Mouse (Mus musculus) kidney, embryonic 15.5 days (tissue): Measurements from ENCODE around the gene Nfam1. TPM values are rescaled to one million over a fixed set of nuclear protein-coding genes. Genes with fewer than 3 reads are reported as not detected.

Experiments
- ATAC-seq: fragments of 200-750 bp; cut with Nextera tagmentation; replicated peaks from 2 replicates; pipeline ENCODE4 v1.8.0; 2017; ENCODE audit warnings: moderate TSS enrichment; ENCODE audit not compliant: low FRiP score
- H3K27ac ChIP-seq: fragments of 300-500 bp; sonication (generic); 2 replicates; pipeline ENCODE4 v1.5.1; 2015; ENCODE audit warnings: mild to moderate bottlenecking, inconsistent platforms
- H3K27me3 ChIP-seq: fragments of 300-500 bp; sonication (generic); 2 replicates; pipeline ENCODE4 v1.6.1; 2015; ENCODE audit warnings: inconsistent platforms
- H3K36me3 ChIP-seq: fragments of 300-500 bp; sonication (generic); 2 replicates; pipeline ENCODE4 v1.6.1; 2015; ENCODE audit warnings: inconsistent platforms
- H3K4me1 ChIP-seq: fragments of 300-500 bp; sonication (generic); 2 replicates; pipeline ENCODE4 v1.6.1; 2015; ENCODE audit warnings: inconsistent platforms
- H3K4me2 ChIP-seq: fragments of 300-500 bp; sonication (generic); 2 replicates; pipeline ENCODE4 v1.6.1; 2015; ENCODE audit warnings: moderate library complexity, mild to moderate bottlenecking, inconsistent platforms
- H3K4me3 ChIP-seq: fragments of 300-500 bp; sonication (generic); replicated peaks from 2 replicates; pipeline ENCODE4 v1.5.1; 2015; ENCODE audit warnings: mild to moderate bottlenecking, inconsistent platforms
- H3K9ac ChIP-seq: fragments of 300-500 bp; sonication (generic); 2 replicates; pipeline ENCODE4 v1.6.1; 2015; ENCODE audit warnings: mild to moderate bottlenecking, inconsistent platforms
- H3K9me3 ChIP-seq: fragments of 300-500 bp; sonication (generic); replicated peaks from 2 replicates; pipeline ENCODE4 v1.6.1; 2016; ENCODE audit warnings: inconsistent platforms
- WGBS: fragments of 180-500 bp; shearing (Covaris S2); methylation state at CpG from one replicate; pipeline ENCODE4 v1.1.7; 2015; ENCODE audit warnings: mixed read lengths; 5-methylcytosine and 5-hydroxymethylcytosine counted together
- polyA plus RNA-seq: library from polyadenylated mRNA; unstranded; fragments of >200 nt; fragmentation: Nextera tagmentation; extraction: Ambion mirVana; gene quantifications from 2 replicates; pipeline ENCODE4 v1.2.1, GENCODE M21; 2015

Nfam1 gene
- polyA plus RNA-seq, 1 experiment from 2014 or later: 3.0 TPM

DNA sequence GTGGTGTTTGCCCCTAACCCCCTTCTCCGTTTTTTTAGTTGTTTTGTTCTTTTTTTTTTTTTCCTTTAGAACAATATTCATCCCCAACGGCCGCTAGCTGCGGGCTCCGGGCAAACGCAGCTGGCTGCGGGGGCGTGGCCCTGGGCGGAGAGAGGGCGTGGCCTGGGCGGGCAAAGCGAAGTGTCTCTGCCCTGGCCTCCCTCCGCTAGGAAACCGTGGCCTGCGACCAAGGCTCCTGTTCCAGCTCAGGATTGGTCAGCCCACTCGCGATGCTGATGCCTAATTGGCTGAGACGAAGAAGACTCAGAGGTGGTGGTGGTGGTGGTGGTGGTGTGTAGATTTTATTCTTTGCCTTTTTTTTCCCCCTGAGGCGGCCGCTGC lies 45.4 kb downstream of the Nfam1 start, which contains the start of gene Tcf20:
Tcf20 (minus strand) TSS at position 141 of the 381 bp plus-strand sequence.
- peaks cover 68% of the 10 kb centered on the region for H3K27me3 ChIP-seq
- peaks cover 73% of the 10 kb centered on the region for H3K4me1 ChIP-seq
- peak within 1 kb of the TSS; percentile 44 for H3K9ac ChIP-seq
- peak within 1 kb of the TSS; percentile 67 for H3K27ac ChIP-seq
- no peaks in the 10 kb centered on the region for H3K9me3 ChIP-seq
- no peaks in the 10 kb centered on the region for H3K36me3 ChIP-seq
- peak within 1 kb of the TSS; percentile 86 for H3K4me2 ChIP-seq
- H3K4me3 ChIP-seq: peak within 1 kb of the TSS; percentile 51
- 1% methylated on average over 20 of the region's 20 CpGs for WGBS
- peak; percentile 76 for ATAC-seq

DNA sequence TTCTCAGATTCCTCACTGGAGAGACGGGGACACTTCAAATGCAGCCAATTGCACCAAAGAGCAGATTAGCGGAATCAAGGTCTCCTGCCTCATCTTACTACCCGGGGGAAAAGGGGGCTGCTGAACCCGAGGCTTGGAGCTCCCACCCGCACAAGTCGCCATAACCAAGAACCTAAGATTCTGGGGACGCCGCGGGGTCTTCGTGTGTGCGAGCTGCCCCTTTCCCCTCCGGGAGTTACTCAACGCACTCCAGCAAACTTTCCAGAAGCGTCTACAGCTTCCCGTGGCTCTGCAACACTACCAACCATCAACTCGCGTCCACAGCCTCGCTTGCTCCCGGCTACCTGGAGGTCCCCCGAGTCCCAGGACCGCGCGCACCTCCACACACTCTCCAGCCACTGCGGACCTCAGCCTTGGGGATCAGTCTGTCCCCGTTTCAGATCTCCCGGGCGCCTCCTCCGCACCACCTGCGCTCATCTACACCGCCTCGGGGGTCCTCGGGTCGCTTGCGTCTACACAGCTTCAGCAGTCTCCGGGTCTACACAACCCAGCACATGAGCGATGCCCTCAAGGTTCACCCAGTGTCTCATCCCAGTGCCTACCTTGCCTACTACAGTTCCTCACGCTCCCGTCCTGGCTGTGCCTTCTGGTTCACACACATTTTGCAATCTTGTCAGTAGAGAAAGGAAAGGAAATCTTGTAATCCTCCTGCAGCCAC lies 45.9 kb downstream of the Nfam1 start:
- peak overlapping the region; percentile 86 for H3K4me2 ChIP-seq
- WGBS: under 1% methylated on average over 38 of the region's 38 CpGs
- H3K9ac ChIP-seq: peak overlapping the region; percentile 44
- H3K36me3 ChIP-seq: no peaks in the 10 kb centered on the region
- H3K4me3 ChIP-seq: peak overlapping the region; percentile 51
- no peak for ATAC-seq
- H3K27me3 ChIP-seq: peaks cover 65% of the 10 kb centered on the region
- no peak overlapping the region for H3K27ac ChIP-seq
- peaks cover 78% of the 10 kb centered on the region for H3K4me1 ChIP-seq
- H3K9me3 ChIP-seq: no peaks in the 10 kb centered on the region

DNA sequence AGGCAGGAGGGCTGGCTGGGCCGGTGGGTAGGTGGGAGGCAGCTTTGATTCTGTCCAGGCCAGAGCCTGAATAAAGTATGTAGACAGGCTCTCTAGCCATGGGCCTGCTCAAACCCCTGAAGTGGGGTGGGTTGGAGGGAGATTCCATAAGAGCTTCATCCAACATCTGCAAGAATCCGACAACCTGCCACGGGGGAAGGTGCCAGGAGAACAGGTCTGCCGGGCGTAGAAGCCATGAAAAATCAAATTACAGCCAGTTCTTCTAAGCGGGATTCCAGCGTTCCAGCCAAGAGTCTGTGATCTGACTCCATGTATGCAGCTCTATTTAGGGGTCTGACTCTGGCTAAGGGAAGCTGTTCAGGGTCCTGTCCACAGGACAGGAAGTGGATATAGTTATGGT lies 48.5 kb downstream of the Nfam1 start:
- Histone ChIP-seq H3K27me3 (peaks cover 58% of the 10 kb centered on the region), H3K36me3 (no peaks in the 10 kb centered on the region), H3K9ac (no peak overlapping the region), H3K9me3 (no peaks in the 10 kb centered on the region), H3K4me3 (no peak overlapping the region), H3K4me2 (no peak overlapping the region), H3K27ac (peak overlapping the region; percentile 33), H3K4me1 (peaks cover 82% of the 10 kb centered on the region)
- WGBS: 52% methylated on average over 7 of the region's 7 CpGs
- ATAC-seq: no peak

DNA sequence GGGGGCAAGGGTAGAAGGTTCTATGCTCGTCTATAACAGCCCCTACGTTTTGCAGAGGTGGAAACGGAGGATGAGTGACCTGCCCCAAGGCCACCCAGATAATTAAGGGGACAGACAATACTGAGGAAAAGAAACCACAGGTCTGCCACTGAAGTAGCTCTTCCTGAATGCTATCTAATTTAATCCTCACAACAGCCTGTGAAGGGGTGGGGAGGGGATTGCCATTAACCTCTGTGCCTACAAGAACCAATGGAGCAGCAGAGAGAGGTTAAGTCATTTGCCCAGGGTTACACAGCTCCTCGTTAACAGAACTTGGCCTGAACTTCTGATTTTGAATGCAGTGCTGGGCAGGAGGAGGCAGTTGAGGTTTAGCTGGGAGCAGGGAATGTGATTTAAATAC lies 49.0 kb downstream of the Nfam1 start:
- peak overlapping the region; percentile 33 for H3K27ac ChIP-seq
- WGBS: 18% methylated on average over 4 of the region's 4 CpGs
- peaks cover 55% of the 10 kb centered on the region for H3K27me3 ChIP-seq
- no peaks in the 10 kb centered on the region for H3K9me3 ChIP-seq
- no peak overlapping the region for H3K9ac ChIP-seq
- no peak overlapping the region for H3K4me3 ChIP-seq
- peaks cover 78% of the 10 kb centered on the region for H3K4me1 ChIP-seq
- peak overlapping the region; percentile 44; the same call in 1 of the 2 replicates for H3K4me2 ChIP-seq
- H3K36me3 ChIP-seq: no peaks in the 10 kb centered on the region
- no peak for ATAC-seq

DNA sequence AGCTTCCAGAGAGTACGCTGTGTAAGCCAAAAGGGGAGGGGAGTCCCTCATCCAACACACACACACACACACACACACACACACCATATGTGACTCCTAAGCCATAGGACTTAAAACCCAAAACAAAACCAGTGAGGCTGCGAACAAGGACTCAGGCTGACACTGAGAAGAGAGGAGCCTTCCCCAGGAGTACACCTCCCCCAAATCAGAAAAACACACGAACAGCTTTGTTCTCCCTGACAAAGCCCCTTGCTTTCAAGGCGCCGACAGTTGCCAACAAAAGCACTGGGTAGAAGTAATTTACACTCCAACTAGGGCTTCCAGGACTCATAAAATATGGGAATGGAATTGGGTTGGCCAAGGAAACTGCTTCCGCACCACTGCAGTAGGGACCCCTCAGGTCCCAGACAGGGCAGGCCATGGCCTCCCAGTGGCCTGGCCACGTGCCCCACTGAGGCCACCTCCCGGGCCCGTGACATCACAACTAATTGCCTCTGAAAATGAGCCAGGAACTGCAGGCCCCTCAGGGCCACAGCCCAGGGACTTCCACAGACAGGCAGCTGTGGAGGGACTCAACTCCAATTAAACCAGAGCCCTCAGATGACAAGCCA lies 49.6 kb downstream of the Nfam1 start:
- Histone ChIP-seq H3K27ac (peak overlapping the region; percentile 33), H3K27me3 (peaks cover 51% of the 10 kb centered on the region), H3K4me1 (peaks cover 78% of the 10 kb centered on the region), H3K9me3 (no peaks in the 10 kb centered on the region), H3K36me3 (no peaks in the 10 kb centered on the region), H3K9ac (no peak overlapping the region), H3K4me3 (no peak overlapping the region), H3K4me2 (peak overlapping the region; percentile 44)
- ATAC-seq: peak; percentile 69
- 6% methylated on average over 9 of the region's 9 CpGs for WGBS

DNA sequence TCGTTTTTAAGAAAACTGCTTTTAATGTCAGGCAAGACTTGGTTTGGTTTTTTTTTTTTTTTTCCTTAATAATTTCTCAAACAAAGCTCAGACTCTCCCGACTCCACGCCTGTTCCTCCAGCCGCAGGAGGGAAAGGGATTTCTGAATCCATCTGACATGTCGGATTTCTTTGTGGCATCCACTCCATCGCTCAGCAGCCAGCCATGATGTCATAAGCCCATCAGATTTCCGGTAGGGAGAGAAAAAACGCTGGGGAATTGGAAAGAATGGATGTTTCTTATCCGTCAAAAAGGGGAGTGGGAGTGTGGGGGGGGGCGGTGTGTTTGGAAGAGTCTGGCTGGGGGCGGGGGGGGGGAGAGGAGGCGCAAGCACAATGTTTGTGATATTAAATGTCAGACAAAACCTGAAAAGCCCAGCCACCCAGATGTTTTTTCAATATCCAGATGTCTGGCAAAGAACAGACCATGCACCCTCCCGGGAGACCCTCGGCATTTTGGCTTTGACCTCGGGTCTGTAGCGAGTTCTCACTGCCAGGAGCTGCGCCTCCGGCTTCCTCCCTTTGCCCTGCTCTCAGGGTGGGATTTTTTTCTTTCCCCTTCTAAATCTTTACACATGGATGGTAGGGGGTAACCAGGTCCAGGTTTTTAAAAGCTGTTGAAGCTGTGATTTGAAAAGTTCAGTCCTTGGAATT lies 50.2 kb downstream of the Nfam1 start:
- H3K4me1 ChIP-seq: peaks cover 74% of the 10 kb centered on the region
- peak overlapping the region; percentile 44 for H3K4me2 ChIP-seq
- H3K27ac ChIP-seq: peak overlapping the region; percentile 33
- no peak overlapping the region for H3K9ac ChIP-seq
- peaks cover 48% of the 10 kb centered on the region for H3K27me3 ChIP-seq
- no peaks in the 10 kb centered on the region for H3K36me3 ChIP-seq
- no peak; the same call in 1 of the 2 replicates for ATAC-seq
- 10% methylated on average over 18 of the region's 18 CpGs for WGBS
- no peaks in the 10 kb centered on the region for H3K9me3 ChIP-seq
- no peak overlapping the region for H3K4me3 ChIP-seq

DNA sequence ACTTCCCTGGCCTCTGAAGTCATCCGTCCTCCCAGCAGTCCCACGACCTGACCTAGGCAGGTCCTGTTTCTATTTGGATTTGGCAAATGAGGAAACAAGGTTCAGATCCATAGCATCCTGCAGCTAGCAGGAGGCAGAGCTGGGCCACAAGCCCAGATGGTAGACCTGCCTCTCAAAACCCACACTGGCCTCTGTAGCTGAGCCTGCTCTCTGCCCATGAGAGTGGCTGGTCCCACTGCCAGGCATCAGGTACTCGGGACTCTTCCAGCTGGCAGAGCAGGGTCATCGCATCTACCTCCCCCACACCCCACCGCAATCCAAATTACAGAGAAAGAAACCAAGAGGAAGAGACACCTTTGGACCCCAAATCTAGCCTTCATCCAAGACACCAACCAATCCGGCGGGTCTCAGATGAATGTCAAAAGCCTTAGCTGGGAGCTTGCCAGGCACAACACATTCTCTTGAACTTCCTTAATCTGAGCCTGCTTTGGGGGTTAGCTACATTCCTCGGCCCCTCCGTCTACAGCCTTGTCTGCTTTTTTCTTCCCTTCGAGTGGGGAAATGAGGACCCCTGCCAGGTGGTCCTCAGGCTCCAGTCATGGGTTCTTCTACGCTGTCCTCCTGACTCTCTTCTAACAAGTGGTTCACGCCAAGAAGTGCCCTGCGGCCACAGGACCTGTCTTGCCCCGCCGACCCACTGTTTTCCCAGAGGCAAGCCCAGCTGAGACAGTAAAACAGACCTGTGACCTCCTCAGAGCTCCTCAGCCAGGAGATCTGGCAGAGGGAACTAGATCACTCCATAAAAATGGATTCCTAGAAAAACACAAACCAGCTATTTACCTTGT lies 51.2 kb downstream of the Nfam1 start:
- H3K9ac ChIP-seq: no peak overlapping the region

DNA sequence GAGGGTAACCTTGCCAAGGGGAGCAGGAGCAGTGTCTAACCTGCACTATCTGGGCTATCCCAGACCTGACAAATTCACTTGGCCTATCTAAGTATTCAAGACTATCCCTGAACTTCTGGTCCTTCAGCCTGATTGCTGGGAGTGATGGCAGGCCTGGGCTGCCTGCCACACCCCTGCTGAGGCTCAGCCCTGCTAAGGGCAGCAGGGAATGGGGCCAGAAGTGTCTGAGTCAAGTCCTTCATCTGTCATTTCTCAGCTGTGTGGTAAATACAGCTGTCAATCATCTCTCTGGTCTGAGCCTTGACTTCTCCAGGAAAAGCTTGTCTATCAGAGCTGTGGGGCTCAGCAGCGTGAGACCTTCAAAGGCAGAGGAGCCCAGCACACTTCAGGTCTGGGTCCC lies 53.6 kb downstream of the Nfam1 start:
- no peaks in the 10 kb centered on the region for H3K9me3 ChIP-seq
- H3K4me1 ChIP-seq: peaks cover 53% of the 10 kb centered on the region
- H3K4me2 ChIP-seq: no peak overlapping the region
- H3K27me3 ChIP-seq: peaks cover 43% of the 10 kb centered on the region
- no peak for ATAC-seq
- H3K9ac ChIP-seq: no peak overlapping the region
- H3K4me3 ChIP-seq: no peak overlapping the region
- no peak overlapping the region for H3K27ac ChIP-seq
- 76% methylated on average over 1 of the region's 1 CpGs for WGBS
- no peaks in the 10 kb centered on the region for H3K36me3 ChIP-seq

More for the DNA sequence above, 51.2 kb downstream of the Nfam1 start:
- Histone ChIP-seq H3K27me3 (peaks cover 45% of the 10 kb centered on the region), H3K9me3 (no peaks in the 10 kb centered on the region), H3K36me3 (no peaks in the 10 kb centered on the region), H3K4me1 (peaks cover 68% of the 10 kb centered on the region), H3K4me2 (peak overlapping the region; percentile 44; the same call in 1 of the 2 replicates), H3K4me3 (no peak overlapping the region), H3K27ac (peak overlapping the region; percentile 28)
- no peak for ATAC-seq
- WGBS: 21% methylated on average over 15 of the region's 15 CpGs

DNA sequence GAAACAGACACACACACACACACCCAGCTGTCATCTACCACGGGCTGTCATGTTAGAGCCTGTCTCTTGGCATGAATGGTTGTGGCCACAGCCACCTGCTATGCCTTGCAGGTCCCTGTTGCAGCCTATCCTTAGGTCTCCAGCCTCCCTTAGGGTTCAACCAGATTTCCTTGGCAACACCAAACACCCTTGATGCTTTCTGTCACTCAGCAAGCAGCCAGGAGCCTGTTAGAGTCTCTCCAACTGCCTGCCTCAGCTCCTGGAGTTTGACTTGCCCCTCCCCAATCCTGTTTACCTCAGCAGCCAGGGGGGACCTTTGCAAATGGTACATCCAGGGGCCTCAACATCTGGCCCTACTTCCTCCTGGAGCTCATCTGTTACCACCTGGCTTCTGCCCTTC lies 58.6 kb downstream of the Nfam1 start:
- no peak overlapping the region for H3K4me2 ChIP-seq
- H3K36me3 ChIP-seq: no peaks in the 10 kb centered on the region
- 86% methylated on average over 1 of the region's 1 CpGs for WGBS
- peaks cover 19% of the 10 kb centered on the region for H3K4me1 ChIP-seq
- peaks cover 27% of the 10 kb centered on the region; the same call in 1 of the 2 replicates for H3K27me3 ChIP-seq
- H3K4me3 ChIP-seq: no peak overlapping the region
- H3K9me3 ChIP-seq: no peaks in the 10 kb centered on the region
- no peak overlapping the region for H3K9ac ChIP-seq
- H3K27ac ChIP-seq: no peak overlapping the region
- no peak for ATAC-seq

DNA sequence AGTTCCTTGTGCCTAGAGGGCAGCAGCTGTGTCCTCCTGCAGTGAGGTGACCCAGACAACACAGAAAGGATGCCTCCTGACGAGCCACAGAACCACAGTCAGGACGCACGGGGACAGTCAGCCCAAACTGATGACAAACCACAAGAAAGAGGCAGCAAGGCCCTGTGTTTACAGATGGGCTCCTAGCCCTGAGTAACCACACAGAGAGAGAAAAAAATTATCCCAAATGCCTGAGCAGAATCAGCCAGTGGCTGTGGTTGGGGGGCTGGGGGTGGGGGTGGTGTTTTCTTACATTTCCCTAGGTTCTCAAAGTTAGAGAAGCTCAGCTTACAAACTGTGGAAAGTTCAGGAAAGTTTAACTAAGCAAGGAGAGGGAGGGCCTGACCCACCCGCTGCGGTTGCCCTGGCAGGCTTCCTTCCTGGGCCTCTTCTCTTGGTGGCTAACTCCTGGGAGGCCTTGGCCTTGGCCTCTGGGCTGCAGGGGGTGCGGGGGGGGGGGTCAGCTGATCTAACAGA lies 63.8 kb downstream of the Nfam1 start:
- no peak overlapping the region for H3K4me3 ChIP-seq
- WGBS: 16% methylated on average over 6 of the region's 6 CpGs
- H3K36me3 ChIP-seq: no peaks in the 10 kb centered on the region
- H3K9me3 ChIP-seq: no peaks in the 10 kb centered on the region
- H3K27ac ChIP-seq: peak overlapping the region; percentile 87
- peak; percentile 65; the same call in 1 of the 2 replicates for ATAC-seq
- peaks cover 39% of the 10 kb centered on the region for H3K4me1 ChIP-seq
- H3K27me3 ChIP-seq: peaks cover 37% of the 10 kb centered on the region
- H3K4me2 ChIP-seq: peak overlapping the region; percentile 58
- no peak overlapping the region for H3K9ac ChIP-seq

DNA sequence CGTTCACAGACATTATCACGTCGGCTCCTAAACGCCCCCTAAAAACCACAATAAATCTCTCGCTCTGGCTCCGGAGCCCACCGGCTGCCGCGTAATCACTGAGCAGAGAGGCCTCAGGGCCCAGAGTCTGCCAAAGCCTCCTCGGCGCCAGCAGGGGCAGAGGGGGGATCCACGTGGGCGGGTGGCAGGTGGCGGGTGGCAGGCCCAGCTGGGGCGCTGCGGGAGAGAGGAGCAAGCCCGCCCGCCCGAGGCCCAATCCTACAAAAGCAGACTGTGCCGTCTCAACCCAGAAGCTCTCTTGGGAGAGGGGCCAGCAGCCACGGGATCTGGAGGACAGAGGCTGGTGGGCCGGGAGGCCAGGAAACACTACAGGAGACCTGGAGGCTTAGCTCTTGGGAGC lies 64.7 kb downstream of the Nfam1 start:
- H3K4me3 ChIP-seq: peak overlapping the region; percentile 18
- H3K27ac ChIP-seq: peak overlapping the region; percentile 87
- ATAC-seq: peak; percentile 56
- H3K4me2 ChIP-seq: peak overlapping the region; percentile 58
- H3K36me3 ChIP-seq: no peaks in the 10 kb centered on the region
- peaks cover 41% of the 10 kb centered on the region for H3K4me1 ChIP-seq
- H3K9ac ChIP-seq: peak overlapping the region; percentile 33; the same call in 1 of the 2 replicates
- H3K27me3 ChIP-seq: peaks cover 41% of the 10 kb centered on the region
- 2% methylated on average over 22 of the region's 22 CpGs for WGBS
- no peaks in the 10 kb centered on the region for H3K9me3 ChIP-seq
